Mouse (Mus musculus): Measurements from ENCODE around the gene Map4. TPM values are rescaled to one million over a fixed set of nuclear protein-coding genes. Genes with fewer than 3 reads are reported as not detected.

Map4 gene
- polyA plus RNA-seq, 1 experiment: 295 TPM

DNA sequence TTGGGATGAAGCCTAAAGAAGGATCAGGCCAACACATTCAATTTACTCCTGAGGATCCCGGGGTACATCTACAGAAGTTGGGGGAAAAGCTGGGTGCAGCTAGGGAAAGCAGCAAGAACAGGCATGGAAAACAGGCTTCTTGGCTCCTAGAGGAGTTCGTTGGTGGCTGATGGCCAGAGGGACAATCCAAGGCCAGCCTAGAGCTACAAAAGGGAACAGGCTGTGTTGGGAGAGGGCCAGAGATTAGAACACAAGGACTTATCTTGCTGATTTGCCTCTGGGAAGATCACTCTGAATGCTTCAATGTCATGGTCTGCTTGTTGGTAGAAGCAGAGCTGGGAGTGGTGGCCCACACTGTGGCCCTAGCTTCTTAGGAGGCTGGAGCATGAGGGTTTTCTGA lies 13.3 kb upstream of the Map4 start:
- Histone ChIP-seq H3K27me3 (ENCODE audit: control insufficient read depth, insufficient read depth, low read length) (no peaks in the 10 kb centered on the region), H3K4me1 (ENCODE audit: control insufficient read depth, insufficient read depth, low read length) (no peaks in the 10 kb centered on the region), H3K36me3 (ENCODE audit: control insufficient read depth, insufficient read depth, low read length) (no peaks in the 10 kb centered on the region), H3K27ac (ENCODE audit: control insufficient read depth, insufficient read depth, low read depth, low read length) (no peak overlapping the region), H3K4me3 (ENCODE audit: control insufficient read depth, low read depth, low read length) (no peak overlapping the region)
- TF ChIP-seq POLR2A (IDR thresholded peaks at IDR 0.05; ENCODE audit: control insufficient read depth, low read depth, low read length) (no peak), CTCF (IDR thresholded peaks at IDR 0.05; ENCODE audit: control insufficient read depth, insufficient read depth, insufficient replicate concordance, low read depth, low read length) (no peak)

DNA sequence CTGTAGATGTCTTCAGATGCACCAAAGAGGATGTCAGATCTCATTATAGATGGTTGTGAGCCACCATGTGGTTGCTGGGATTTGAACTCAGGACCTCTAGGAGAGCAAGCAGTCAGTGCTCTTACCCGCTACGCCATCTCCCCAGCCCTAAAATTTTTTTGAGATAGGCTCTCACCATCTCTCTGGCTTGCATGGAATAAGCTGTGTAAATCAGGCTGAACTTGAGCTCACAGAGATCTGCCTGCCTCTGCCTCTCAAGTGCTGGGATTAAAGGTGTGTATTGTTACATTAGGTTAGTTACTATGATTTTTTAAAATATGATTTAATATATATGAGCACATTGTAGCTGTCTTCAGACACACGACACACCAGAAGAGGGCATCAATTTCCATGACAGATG lies 2.1 kb upstream of the Map4 start:
- Histone ChIP-seq H3K27ac (ENCODE audit: control insufficient read depth, insufficient read depth, low read depth, low read length) (no peak overlapping the region), H3K4me3 (ENCODE audit: control insufficient read depth, low read depth, low read length) (no peak overlapping the region), H3K36me3 (ENCODE audit: control insufficient read depth, insufficient read depth, low read length) (no peaks in the 10 kb centered on the region), H3K4me1 (ENCODE audit: control insufficient read depth, insufficient read depth, low read length) (peaks cover 10% of the 10 kb centered on the region), H3K27me3 (ENCODE audit: control insufficient read depth, insufficient read depth, low read length) (no peaks in the 10 kb centered on the region)
- no peak for TF ChIP-seq CTCF (IDR thresholded peaks at IDR 0.05; ENCODE audit: control insufficient read depth, insufficient read depth, insufficient replicate concordance, low read depth, low read length)
- no peak for TF ChIP-seq POLR2A (IDR thresholded peaks at IDR 0.05; ENCODE audit: control insufficient read depth, low read depth, low read length)

DNA sequence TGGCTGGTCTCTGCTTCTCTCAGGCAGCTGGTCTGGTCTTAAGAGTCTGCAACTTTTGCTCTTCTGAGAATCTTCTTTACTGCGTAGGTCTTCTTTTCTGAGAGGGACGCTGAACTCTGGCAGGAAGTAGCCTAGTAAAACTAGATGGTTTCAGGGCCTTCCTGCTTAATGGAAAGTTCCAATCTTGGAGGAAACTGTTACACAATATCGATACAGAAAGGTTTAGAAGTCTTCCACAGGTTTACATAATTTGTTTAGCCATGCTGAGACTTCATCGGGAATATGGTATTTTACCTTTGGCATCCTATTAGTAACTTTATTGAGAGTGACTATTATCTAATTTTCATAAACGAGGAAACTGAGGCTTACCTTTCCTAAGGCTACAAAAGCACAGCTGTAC lies 1.2 kb upstream of the Map4 start:
- Histone ChIP-seq H3K4me1 (ENCODE audit: control insufficient read depth, insufficient read depth, low read length) (peaks cover 10% of the 10 kb centered on the region), H3K27me3 (ENCODE audit: control insufficient read depth, insufficient read depth, low read length) (no peaks in the 10 kb centered on the region), H3K27ac (ENCODE audit: control insufficient read depth, insufficient read depth, low read depth, low read length) (peak overlapping the region; percentile 46), H3K4me3 (ENCODE audit: control insufficient read depth, low read depth, low read length) (peak overlapping the region; percentile 75), H3K36me3 (ENCODE audit: control insufficient read depth, insufficient read depth, low read length) (no peaks in the 10 kb centered on the region)
- no peak for TF ChIP-seq CTCF (IDR thresholded peaks at IDR 0.05; ENCODE audit: control insufficient read depth, insufficient read depth, insufficient replicate concordance, low read depth, low read length)
- TF ChIP-seq POLR2A (IDR thresholded peaks at IDR 0.05; ENCODE audit: control insufficient read depth, low read depth, low read length): no peak

GRCm38 (mm10) chr9:109930752-109931151 lies 508 bp upstream of the Map4 start:
- TF ChIP-seq CTCF (IDR thresholded peaks at IDR 0.05; ENCODE audit: control insufficient read depth, insufficient read depth, insufficient replicate concordance, low read depth, low read length): no peak
- no peak for TF ChIP-seq POLR2A (IDR thresholded peaks at IDR 0.05; ENCODE audit: control insufficient read depth, low read depth, low read length)
- peak overlapping the region; percentile 89 for H3K4me3 ChIP-seq (ENCODE audit: control insufficient read depth, low read depth, low read length)
- H3K36me3 ChIP-seq (ENCODE audit: control insufficient read depth, insufficient read depth, low read length): no peaks in the 10 kb centered on the region
- H3K4me1 ChIP-seq (ENCODE audit: control insufficient read depth, insufficient read depth, low read length): peaks cover 10% of the 10 kb centered on the region
- H3K27ac ChIP-seq (ENCODE audit: control insufficient read depth, insufficient read depth, low read depth, low read length): peak overlapping the region; percentile 97
- no peaks in the 10 kb centered on the region for H3K27me3 ChIP-seq (ENCODE audit: control insufficient read depth, insufficient read depth, low read length)

GRCm38 (mm10) chr9:109932361-109932755 lies 1.1 kb downstream of the Map4 start:
- Histone ChIP-seq H3K36me3 (ENCODE audit: control insufficient read depth, insufficient read depth, low read length) (no peaks in the 10 kb centered on the region), H3K4me3 (ENCODE audit: control insufficient read depth, low read depth, low read length) (peak overlapping the region; percentile 89), H3K27ac (ENCODE audit: control insufficient read depth, insufficient read depth, low read depth, low read length) (peak overlapping the region; percentile 97), H3K27me3 (ENCODE audit: control insufficient read depth, insufficient read depth, low read length) (no peaks in the 10 kb centered on the region), H3K4me1 (ENCODE audit: control insufficient read depth, insufficient read depth, low read length) (peaks cover 10% of the 10 kb centered on the region)
- no peak for TF ChIP-seq CTCF (IDR thresholded peaks at IDR 0.05; ENCODE audit: control insufficient read depth, insufficient read depth, insufficient replicate concordance, low read depth, low read length)
- peak; percentile 52; the same call in 1 of the 2 replicates for TF ChIP-seq POLR2A (IDR thresholded peaks at IDR 0.05; ENCODE audit: control insufficient read depth, low read depth, low read length)

GRCm38 (mm10) chr9:109932756-109933375 lies 1.6 kb downstream of the Map4 start:
- Histone ChIP-seq H3K4me1 (ENCODE audit: control insufficient read depth, insufficient read depth, low read length) (peaks cover 10% of the 10 kb centered on the region), H3K27me3 (ENCODE audit: control insufficient read depth, insufficient read depth, low read length) (no peaks in the 10 kb centered on the region), H3K36me3 (ENCODE audit: control insufficient read depth, insufficient read depth, low read length) (no peaks in the 10 kb centered on the region), H3K27ac (ENCODE audit: control insufficient read depth, insufficient read depth, low read depth, low read length) (peak overlapping the region; percentile 97), H3K4me3 (ENCODE audit: control insufficient read depth, low read depth, low read length) (peak overlapping the region; percentile 89)
- TF ChIP-seq POLR2A (IDR thresholded peaks at IDR 0.05; ENCODE audit: control insufficient read depth, low read depth, low read length): no peak

DNA sequence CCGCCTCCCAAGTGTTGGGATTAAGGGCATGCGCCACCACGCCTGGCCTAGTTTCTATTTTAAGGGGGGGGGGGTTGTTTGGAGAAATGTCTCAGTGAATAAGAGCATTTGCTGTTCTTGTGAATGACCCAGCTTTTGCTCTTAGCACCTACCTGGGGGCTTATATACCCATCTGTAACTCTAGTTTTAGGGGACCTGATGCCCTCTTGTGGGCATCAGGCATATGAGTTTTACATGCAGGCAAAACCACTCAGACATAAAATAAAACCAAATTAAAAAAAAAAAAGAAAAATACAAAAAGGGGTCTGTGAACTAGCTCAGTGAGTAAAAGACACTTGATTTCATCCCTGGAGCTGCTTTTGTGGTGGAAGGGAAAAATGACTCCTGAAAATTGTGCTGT lies 8.1 kb downstream of the Map4 start:
- Histone ChIP-seq H3K4me3 (ENCODE audit: control insufficient read depth, low read depth, low read length) (no peak overlapping the region), H3K4me1 (ENCODE audit: control insufficient read depth, insufficient read depth, low read length) (no peaks in the 10 kb centered on the region), H3K27ac (ENCODE audit: control insufficient read depth, insufficient read depth, low read depth, low read length) (no peak overlapping the region; the same call in 1 of the 2 replicates), H3K36me3 (ENCODE audit: control insufficient read depth, insufficient read depth, low read length) (no peaks in the 10 kb centered on the region), H3K27me3 (ENCODE audit: control insufficient read depth, insufficient read depth, low read length) (no peaks in the 10 kb centered on the region)
- TF ChIP-seq CTCF (IDR thresholded peaks at IDR 0.05; ENCODE audit: control insufficient read depth, insufficient read depth, insufficient replicate concordance, low read depth, low read length): no peak
- no peak for TF ChIP-seq POLR2A (IDR thresholded peaks at IDR 0.05; ENCODE audit: control insufficient read depth, low read depth, low read length)

- Histone ChIP-seq H3K27ac (ENCODE audit: control insufficient read depth, insufficient read depth, low read depth, low read length) (no peak overlapping the region), H3K27me3 (ENCODE audit: control insufficient read depth, insufficient read depth, low read length) (no peaks in the 10 kb centered on the region), H3K4me1 (ENCODE audit: control insufficient read depth, insufficient read depth, low read length) (no peaks in the 10 kb centered on the region), H3K36me3 (ENCODE audit: control insufficient read depth, insufficient read depth, low read length) (no peaks in the 10 kb centered on the region), H3K4me3 (ENCODE audit: control insufficient read depth, low read depth, low read length) (no peak overlapping the region)
- no peak for TF ChIP-seq POLR2A (IDR thresholded peaks at IDR 0.05; ENCODE audit: control insufficient read depth, low read depth, low read length)
- TF ChIP-seq CTCF (IDR thresholded peaks at IDR 0.05; ENCODE audit: control insufficient read depth, insufficient read depth, insufficient replicate concordance, low read depth, low read length): no peak
Measured at GRCm38 (mm10) chr9:109942796-109943195, 11.5 kb downstream of the Map4 start.

Data from testis, adult 2 months (tissue).